Mouse (Mus musculus): ENCODE data around the gene Gm3187. TPM values are rescaled to one million over a fixed set of nuclear protein-coding genes. Genes with fewer than 3 reads are reported as not detected.

Gene Gm3187
- not detected for polyA plus RNA-seq (2014; fragmentation: Illumina TruSeq; extraction: RNeasy Lipid Tissue Mini Kit (QIAGEN cat#74804); ENCODE audit: low read depth, low replicate concordance)

GRCm38 (mm10) chr14:5483907-5484306, at the start of gene Gm3187:
Gene Gm3187 (plus strand): TSS chr14:5484207.

GRCm38 (mm10) chr14:5455367-5455766, 28.6 kb upstream of the Gm3187 start, which contains the start of gene Gm3194:
Gene Gm3194 (minus strand): TSS chr14:5455467.

GRCm38 (mm10) chr14:5477730-5478129, 6.3 kb upstream of the Gm3187 start, which contains the start of gene Gm8246:
Gene Gm8246 (minus strand): TSS chr14:5477830.

GRCm38 (mm10) chr14:5501374-5501773, 17.4 kb downstream of the Gm3187 start, which contains the start of gene Gm3488:
Gene Gm3488 (plus strand): TSS chr14:5501674.

GRCm38 (mm10) chr14:5538196-5538595, 54.2 kb downstream of the Gm3187 start, which contains the start of gene Gm3532:
Gene Gm3532 (plus strand): TSS chr14:5538496.

Other genes starting within 250 kb of the Gm3187 start
- gene Gm3526, start 223.6 kb upstream of the Gm3187 start, polyA plus RNA-seq (2014; fragmentation: Illumina TruSeq; extraction: RNeasy Lipid Tissue Mini Kit (QIAGEN cat#74804); ENCODE audit: low read depth, low replicate concordance), result not detected
- not detected for gene Gm3542, start 149.3 kb upstream of the Gm3187 start, polyA plus RNA-seq (2014; fragmentation: Illumina TruSeq; extraction: RNeasy Lipid Tissue Mini Kit (QIAGEN cat#74804); ENCODE audit: low read depth, low replicate concordance)
- not detected for gene Gm3500, start 95.2 kb upstream of the Gm3187 start, polyA plus RNA-seq (2014; fragmentation: Illumina TruSeq; extraction: RNeasy Lipid Tissue Mini Kit (QIAGEN cat#74804); ENCODE audit: low read depth, low replicate concordance)
- gene Gm3194, start 28.7 kb upstream of the Gm3187 start, polyA plus RNA-seq (2014; fragmentation: Illumina TruSeq; extraction: RNeasy Lipid Tissue Mini Kit (QIAGEN cat#74804); ENCODE audit: low read depth, low replicate concordance), result not detected
- gene Gm8246, start 6.4 kb upstream of the Gm3187 start, polyA plus RNA-seq (2014; fragmentation: Illumina TruSeq; extraction: RNeasy Lipid Tissue Mini Kit (QIAGEN cat#74804); ENCODE audit: low read depth, low replicate concordance), result not detected
- not detected for gene Gm3488, start 17.5 kb downstream of the Gm3187 start, polyA plus RNA-seq (2014; fragmentation: Illumina TruSeq; extraction: RNeasy Lipid Tissue Mini Kit (QIAGEN cat#74804); ENCODE audit: low read depth, low replicate concordance)
- gene Gm3532, start 54.3 kb downstream of the Gm3187 start, polyA plus RNA-seq (2014; fragmentation: Illumina TruSeq; extraction: RNeasy Lipid Tissue Mini Kit (QIAGEN cat#74804); ENCODE audit: low read depth, low replicate concordance), result not detected
- gene Gm8265, start 148.8 kb downstream of the Gm3187 start, polyA plus RNA-seq (2014; fragmentation: Illumina TruSeq; extraction: RNeasy Lipid Tissue Mini Kit (QIAGEN cat#74804); ENCODE audit: low read depth, low replicate concordance), result not detected
- gene Gm9603, start 203.2 kb downstream of the Gm3187 start, polyA plus RNA-seq (2014; fragmentation: Illumina TruSeq; extraction: RNeasy Lipid Tissue Mini Kit (QIAGEN cat#74804); ENCODE audit: low read depth, low replicate concordance), result not detected